9 mouse cellular contexts compared by ENCODE assay signal in the genomic region with DNA sequence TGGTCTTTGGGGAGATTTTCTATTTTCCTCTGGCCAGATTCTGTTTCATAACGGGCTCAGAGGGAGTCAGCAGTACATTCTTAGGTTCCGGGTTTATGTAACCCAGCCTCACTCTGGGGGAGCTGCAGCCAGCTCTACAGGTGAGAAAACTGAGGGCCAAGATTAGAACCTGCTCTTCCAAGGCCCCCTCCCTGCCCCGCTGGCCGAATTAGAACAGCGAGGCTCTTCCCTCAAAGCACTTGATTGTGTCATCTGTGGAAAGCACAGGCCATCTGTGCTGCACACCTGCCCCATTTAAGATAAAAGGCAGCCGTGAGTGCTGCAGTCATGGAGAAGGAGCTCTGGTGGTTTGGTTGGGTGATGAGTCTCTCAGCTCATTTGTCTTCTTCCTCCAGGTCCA.
A peak's percentile ranks its signal among the peaks of the same experiment; 100 is the strongest.
DNase-seq lines count a peak whose midpoint lies in the region; ATAC-seq and TF ChIP-seq lines count a peak whose summit lies in the region.
"Had no signal": no experiment of that assay in that cellular context is flagged by ENCODE, and none has a peak within 500 bp of the region (broad histone marks: within the 10 kb centered on the region; RNA-seq: fewer than 3 reads in every experiment).

No protein-coding gene starts in this region.

- ATAC-seq in embryonic facial prominence, embryonic 13.5 days (ENCODE audit: insufficient number of reproducible peaks, insufficient read depth, low FRiP score, low TSS enrichment, low read depth) = no peak

- DNase-seq in embryonic facial prominence, embryonic 10.5 days (ENCODE audit: low spot score) = no peak
- DNase-seq in left cerebral cortex, adult 2 months (ENCODE audit: extremely low spot score in 1 of 2, low spot score in 2 of 2) = peak in 1 of 2 experiments; percentile 38
- no peak for DNase-seq in left cerebral cortex, postnatal 4 days
- peak; percentile 15 to 40 for DNase-seq in cerebellum, postnatal 36 days
- DNase-seq in thymus, adult 18-20 months = peak; percentile 26 to 57
- DNase-seq in adrenal gland, postnatal 36 days = no peak
- DNase-seq in adrenal gland, adult 2 months = no peak

- no peak overlapping the region for H3K4me2 ChIP-seq in embryonic facial prominence, embryonic 13.5 days

- H3K9ac ChIP-seq in embryonic facial prominence, embryonic 13.5 days = no peak overlapping the region

- H3K36me3 ChIP-seq in embryonic facial prominence, embryonic 13.5 days = peaks cover 78% of the 10 kb centered on the region
- peaks cover 47% of the 10 kb centered on the region for H3K36me3 ChIP-seq in embryonic facial prominence, embryonic 10.5 days (replicated peaks)

- WGBS in embryonic facial prominence, embryonic 13.5 days = 77% methylated on average over 6 of the region's 6 CpGs
- 87% methylated on average over 6 of the region's 6 CpGs for WGBS in embryonic facial prominence, embryonic 10.5 days

- no peaks in the 10 kb centered on the region for H3K27me3 ChIP-seq in embryonic facial prominence, embryonic 13.5 days
- no peaks in the 10 kb centered on the region for H3K27me3 ChIP-seq in embryonic facial prominence, embryonic 10.5 days (replicated peaks; ENCODE audit: low read depth, poor library complexity, severe bottlenecking)

- H3K9me3 ChIP-seq in embryonic facial prominence, embryonic 13.5 days = no peaks in the 10 kb centered on the region
- H3K9me3 ChIP-seq in embryonic facial prominence, embryonic 10.5 days = no peaks in the 10 kb centered on the region
- H3K9me3 ChIP-seq: hindbrain, embryonic 10.5 days had no signal

- TF ChIP-seq CTCF in left cerebral cortex, adult 2 months (IDR thresholded peaks at IDR 0.05) = no peak

- peaks cover 9% of the 10 kb centered on the region for H3K4me1 ChIP-seq in embryonic facial prominence, embryonic 13.5 days
- H3K4me1 ChIP-seq in embryonic facial prominence, embryonic 10.5 days = peaks cover 6% of the 10 kb centered on the region

- H3K4me3 ChIP-seq in embryonic facial prominence, embryonic 13.5 days = no peak overlapping the region
- no peak overlapping the region for H3K4me3 ChIP-seq in embryonic facial prominence, embryonic 10.5 days
- no peak overlapping the region for H3K4me3 ChIP-seq in left cerebral cortex, adult 2 months
- H3K4me3 ChIP-seq: hindbrain, embryonic 10.5 days had no signal

- intact Hi-C loops in left cerebral cortex, adult 2 months (cut with DNase I) = no loop called here
- intact Hi-C loops in left cerebral cortex, postnatal 4 days (cut with DNase I) = no loop called here

- peak overlapping the region; percentile 55; the same call in 1 of the 2 replicates for H3K27ac ChIP-seq in embryonic facial prominence, embryonic 13.5 days
- no peak overlapping the region for H3K27ac ChIP-seq in embryonic facial prominence, embryonic 10.5 days (replicated peaks)
- peak overlapping the region; percentile 61 for H3K27ac ChIP-seq in left cerebral cortex, adult 2 months
- H3K27ac ChIP-seq: hindbrain, embryonic 10.5 days had no signal

Comparison
In these comparisons a context has a peak if more than half of its experiments do, and no peak if none do; other contexts are left out.
1. DNase-seq: peak in cerebellum, postnatal 36 days (2 of 2) and thymus, adult 18-20 months (2 of 2); none in embryonic facial prominence, embryonic 10.5 days (single experiment), left cerebral cortex, postnatal 4 days (single experiment), adrenal gland, postnatal 36 days (0 of 2) and adrenal gland, adult 2 months (single experiment).